Mouse (Mus musculus) CH12.LX (cell line): ENCODE measurements at regions not wholly inside any gene's neighbourhood (a gene's known extent, or its start where the extent isn't known, plus 50 kb on each side); places are given as distances from the start of the nearest gene placed in this dataset.

Source experiments
- CTCF ChIP-seq, 2 experiments: IDR thresholded peaks in 1 of 2; conservative IDR thresholded peaks in 1 of 2; 2 replicates each; pipeline ENCODE4 v1.5.1; 2011 to 2012; ENCODE audit warnings: low read depth in 2 of 2, low read length in 2 of 2, improper control_type of control experiment in 1 of 2, inconsistent platforms in 1 of 2, mild to moderate bottlenecking in 1 of 2, moderate library complexity in 1 of 2
- EP300 ChIP-seq: IDR thresholded peaks from 2 replicates; pipeline ENCODE4 v1.6.1; 2011; ENCODE audit warnings: low read length, improper control_type of control experiment
- KAT2A ChIP-seq: IDR thresholded peaks from 2 replicates; pipeline ENCODE4 v1.6.1; 2012; ENCODE audit warnings: low read length, improper control_type of control experiment, inconsistent platforms; ENCODE audit not compliant: insufficient replicate concordance
- MAFK ChIP-seq: IDR thresholded peaks from 2 replicates; pipeline ENCODE4 v1.6.1; 2011; ENCODE audit warnings: low read length, improper control_type of control experiment; ENCODE audit not compliant: insufficient replicate concordance
- POLR2A ChIP-seq: IDR thresholded peaks from 2 replicates; pipeline ENCODE4 v1.6.1; 2011; ENCODE audit warnings: low read depth, mild to moderate bottlenecking, improper control_type of control experiment, low read length
- RAD21 ChIP-seq: IDR thresholded peaks from 2 replicates; pipeline ENCODE4 v1.6.1; 2011; ENCODE audit warnings: low read depth, mild to moderate bottlenecking, low read length, improper control_type of control experiment, moderate library complexity
- TCF12 ChIP-seq: IDR thresholded peaks from 2 replicates; pipeline ENCODE4 v1.6.1; 2014; ENCODE audit warnings: low read depth, mild to moderate bottlenecking, inconsistent platforms, low read length, improper control_type of control experiment
- USF1 ChIP-seq: IDR thresholded peaks from 2 replicates; pipeline ENCODE4 v1.6.1; 2014; ENCODE audit warnings: low read depth, mild to moderate bottlenecking, inconsistent platforms, low read length, improper control_type of control experiment

- TF ChIP-seq POLR2A (no peak), USF1 (no peak), EP300 (no peak), RAD21 (no peak), KAT2A (no peak), CTCF (conservative IDR thresholded peaks at IDR 0.05 in 1 of 2, IDR thresholded peaks at IDR 0.05 in 1 of 2; ENCODE audit: low read depth in 2 of 2, low read length in 2 of 2) (no peak), MAFK (no peak), TCF12 (no peak)
These were observed 71.1 kb upstream of the Lgalsl start for GRCm38 (mm10) chr11:20902001-20902400.
